Mouse (Mus musculus) adrenal gland, postnatal 10 days (tissue): ENCODE measurements at regions not wholly inside any gene's neighbourhood (a gene's known extent, or its start where the extent isn't known, plus 50 kb on each side); places are given as distances from the start of the nearest gene placed in this dataset.

ENCODE experiments used
- DNase-seq: peaks from one replicate; pipeline ENCODE4 v3.0.0; 2021; ENCODE audit warnings: mixed read lengths

DNA sequence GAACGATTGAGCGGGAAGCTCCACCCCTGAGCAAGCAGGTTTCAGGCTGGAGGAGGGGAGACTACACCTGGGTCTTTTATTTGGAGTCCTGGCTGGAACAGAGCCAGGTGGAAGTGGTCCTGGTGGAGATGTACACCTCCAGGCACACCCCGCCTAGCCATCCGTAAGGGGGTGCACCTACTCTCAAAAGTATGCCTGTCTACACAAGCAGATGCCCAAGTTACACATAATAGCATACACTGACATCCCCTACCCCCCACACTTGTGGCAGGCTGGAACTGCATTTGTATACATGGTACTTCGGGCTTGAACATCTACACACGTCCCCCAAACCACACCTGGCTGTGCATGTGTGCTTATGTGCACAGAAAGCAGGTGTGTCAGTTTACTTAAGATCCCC, 236.8 kb upstream of the 4930535I16Rik start:
- no peak for DNase-seq

DNA sequence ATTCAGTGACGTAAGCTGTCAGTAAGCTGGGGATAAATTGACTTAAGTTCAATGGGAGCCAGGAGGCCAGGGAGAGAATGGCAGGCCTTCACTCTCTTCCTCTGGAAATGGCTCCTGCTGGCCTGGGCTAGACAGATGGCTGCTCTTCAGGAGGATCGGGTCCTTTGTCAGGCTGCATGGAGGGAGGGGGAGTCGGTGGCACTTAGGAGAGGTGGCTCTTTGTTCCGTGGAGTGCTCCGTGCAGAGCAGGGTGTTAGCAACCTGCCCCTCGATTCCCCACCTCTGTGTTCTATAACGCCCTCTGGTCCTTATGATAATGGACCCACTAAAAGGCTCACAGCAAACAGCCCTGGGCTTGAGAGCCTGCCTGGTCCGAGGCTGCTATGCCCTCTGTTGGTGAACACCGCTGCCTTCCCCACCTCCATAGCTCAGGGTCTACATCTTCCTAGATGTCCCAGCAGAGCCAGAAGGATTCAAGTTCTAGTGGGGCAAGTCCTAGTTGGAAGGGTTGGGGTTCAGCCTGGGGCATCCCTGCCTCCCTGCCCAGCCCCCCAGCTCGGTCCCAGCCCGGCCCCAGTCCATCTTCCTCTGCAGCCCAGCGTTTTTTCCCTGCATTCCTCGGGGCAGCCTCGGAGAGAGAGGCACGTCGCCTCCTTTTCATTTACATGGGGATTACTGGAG, 232.1 kb upstream of the 4930535I16Rik start:
- no peak for DNase-seq

DNA sequence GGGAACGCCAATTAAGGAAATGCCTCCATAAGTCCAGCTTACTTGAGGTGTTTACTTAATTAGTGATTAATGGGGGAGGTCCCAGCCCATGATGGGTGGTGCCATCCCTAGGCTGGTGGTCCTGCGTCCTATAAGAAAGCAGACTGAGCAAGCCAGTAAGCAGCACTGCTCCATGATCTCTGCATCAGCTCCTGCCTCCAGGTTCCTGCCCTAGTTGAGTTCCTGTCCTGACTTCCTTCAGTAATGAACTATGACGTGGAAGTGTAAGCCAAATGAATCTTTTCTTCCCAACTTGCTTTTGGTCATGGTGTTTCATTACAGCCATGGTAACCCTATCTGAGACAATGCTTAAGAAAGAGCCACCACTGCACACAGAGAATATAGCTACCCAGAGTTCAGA, 231.2 kb upstream of the 4930535I16Rik start:
- DNase-seq, result no peak

DNA sequence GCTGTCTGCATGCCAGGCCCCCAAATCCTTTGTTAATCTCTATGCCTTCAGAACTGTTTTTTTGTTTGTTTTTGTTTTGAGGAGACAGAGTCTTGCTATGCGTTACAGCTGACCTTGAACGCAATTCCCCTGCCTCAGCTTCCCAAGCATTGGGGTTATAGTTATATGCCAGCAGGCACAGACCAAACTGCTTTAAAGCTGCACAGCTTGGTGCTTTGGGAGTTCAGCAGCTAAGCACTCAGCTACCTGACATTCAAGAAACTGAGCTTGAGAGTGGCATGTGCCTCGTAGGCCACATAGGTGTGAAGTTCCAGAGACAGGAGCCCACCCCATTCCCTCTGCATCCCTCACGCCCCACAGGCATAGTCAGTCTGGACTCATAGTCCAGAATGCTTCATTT, 229.5 kb upstream of the 4930535I16Rik start:
- DNase-seq, result no peak

DNA sequence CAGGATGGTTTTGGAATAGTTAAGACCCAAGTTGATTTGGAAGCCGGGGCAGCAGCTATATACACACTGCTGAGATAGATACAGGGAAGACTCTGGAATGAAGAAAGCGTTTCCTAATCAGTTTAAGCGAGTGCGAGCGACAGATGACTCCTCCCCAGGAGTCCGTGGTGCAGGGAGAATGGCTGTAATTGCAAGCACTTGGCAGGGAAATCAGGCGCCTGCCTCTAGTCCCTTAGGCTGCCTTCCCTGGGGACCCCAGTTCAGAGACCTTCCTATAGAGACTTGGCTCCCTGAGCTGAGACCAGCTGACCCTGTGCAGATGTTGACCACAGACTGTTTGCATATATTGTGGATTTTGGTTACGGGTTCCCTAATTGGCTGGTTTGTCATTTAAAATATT, 228.3 kb upstream of the 4930535I16Rik start:
- DNase-seq, result peak; percentile 43

DNA sequence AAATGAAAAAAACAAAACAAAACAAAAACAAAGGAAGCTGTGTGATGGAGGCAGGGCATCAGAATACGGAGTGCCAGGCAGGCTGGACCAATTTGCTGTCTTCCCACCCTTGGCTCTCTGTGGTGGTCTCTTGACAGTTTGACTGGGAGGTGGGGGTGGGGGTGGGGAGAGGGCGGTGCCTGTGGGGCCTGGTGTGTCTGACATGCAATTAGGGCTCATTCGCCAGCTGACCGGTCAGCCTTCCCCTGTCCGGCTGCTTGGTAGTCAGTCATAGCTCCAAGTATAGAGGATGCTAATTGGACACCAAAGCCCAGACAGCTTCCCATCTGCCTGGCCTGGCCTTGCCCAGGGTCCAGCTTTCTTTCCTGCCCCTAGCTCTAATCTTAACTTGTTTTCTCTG, 225.8 kb upstream of the 4930535I16Rik start:
- DNase-seq, result no peak

DNA sequence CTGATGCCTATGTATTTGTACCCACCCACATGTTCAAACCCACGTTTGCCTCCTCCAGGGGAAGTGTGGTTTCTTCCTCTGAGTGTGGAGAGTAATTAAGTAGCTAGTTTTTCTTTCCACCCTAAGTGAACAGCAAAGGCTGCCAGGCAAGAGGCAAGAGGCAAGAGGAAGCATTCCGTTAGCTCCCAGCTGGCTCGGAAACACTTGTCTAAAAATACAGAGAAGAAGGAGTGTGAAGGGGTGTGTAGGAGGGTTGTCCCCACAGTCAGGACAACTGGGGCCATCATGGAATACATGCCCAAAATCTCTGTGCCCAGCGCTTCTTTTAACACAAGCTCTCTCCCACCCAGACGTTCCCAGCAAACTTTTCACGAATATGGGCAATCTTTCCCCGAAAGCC, 225.4 kb upstream of the 4930535I16Rik start:
- no peak for DNase-seq

DNA sequence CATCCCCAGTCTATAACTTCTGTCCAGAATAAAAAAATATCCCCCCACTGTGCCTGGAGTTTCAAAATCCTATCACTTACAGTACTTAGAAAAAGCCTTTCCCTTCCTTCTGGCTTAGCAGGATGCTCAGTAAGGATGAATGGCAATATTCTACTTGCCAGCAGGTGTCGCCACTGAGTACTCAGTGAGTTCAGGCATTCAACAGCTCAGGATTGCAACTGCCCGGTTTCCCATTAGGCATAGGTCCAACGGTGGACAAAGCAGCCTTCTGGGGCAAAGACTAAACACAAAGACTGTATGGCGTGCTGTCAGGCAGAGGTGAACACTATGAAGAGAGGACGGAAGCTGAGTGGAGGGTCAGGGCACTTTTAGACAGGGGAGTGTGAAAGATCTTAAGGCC, 224.3 kb upstream of the 4930535I16Rik start:
- peak; percentile 91 for DNase-seq

DNA sequence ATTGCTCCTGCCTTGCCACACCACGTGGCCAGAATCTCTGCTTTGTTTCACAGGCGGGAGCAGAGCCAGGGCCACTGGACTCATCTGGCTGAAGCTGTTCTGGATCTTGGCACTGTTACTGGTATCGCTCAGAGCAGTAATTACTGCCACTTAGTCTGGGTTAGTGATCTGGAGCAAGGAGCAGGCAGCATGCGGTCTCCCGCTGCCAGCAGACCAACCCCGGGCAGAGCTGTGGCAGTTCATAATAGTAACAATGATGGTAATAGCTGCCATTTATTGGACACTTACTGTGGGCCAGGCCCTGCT, 217.3 kb upstream of the 4930535I16Rik start:
- peak; percentile 67 for DNase-seq

DNA sequence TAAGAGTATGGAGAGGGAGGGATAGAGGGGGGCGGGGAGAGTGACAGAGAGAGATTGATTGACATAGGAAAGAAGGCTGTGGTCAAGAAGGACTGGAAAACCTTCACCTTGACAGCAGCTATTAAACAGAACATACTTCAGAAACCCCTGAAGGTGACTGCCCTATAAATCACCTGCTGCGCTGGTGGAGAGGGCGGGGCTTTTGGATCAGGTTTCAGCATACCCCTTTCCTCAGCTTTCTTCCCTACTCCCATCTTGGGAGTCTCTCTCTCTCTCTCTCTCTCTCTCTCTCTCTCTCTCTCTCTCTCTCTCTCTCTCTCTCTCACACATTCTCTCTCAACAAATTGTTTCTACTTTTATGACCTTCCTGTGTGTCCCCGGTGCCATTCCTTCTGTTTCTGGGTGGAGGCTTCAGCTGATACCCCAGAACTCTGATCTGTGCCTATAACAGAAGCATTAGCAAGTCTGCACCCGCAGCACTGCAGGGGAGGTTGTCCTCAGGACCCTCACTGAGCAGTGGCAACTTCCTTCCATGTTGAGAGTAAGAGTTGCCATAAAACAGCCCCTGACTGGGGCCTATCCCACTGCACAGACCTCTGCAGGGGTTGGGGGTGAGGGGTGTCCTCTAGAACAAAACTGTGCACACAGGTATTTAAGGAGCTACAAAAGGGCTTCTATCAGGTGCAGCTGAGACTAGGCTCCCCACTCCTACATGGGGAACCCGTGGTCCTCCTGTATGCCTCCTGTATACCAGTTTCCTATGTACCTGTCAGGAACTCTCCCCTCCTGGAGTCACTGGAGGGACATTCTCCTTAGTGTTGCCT, 216.7 kb upstream of the 4930535I16Rik start:
- DNase-seq, result no peak

DNA sequence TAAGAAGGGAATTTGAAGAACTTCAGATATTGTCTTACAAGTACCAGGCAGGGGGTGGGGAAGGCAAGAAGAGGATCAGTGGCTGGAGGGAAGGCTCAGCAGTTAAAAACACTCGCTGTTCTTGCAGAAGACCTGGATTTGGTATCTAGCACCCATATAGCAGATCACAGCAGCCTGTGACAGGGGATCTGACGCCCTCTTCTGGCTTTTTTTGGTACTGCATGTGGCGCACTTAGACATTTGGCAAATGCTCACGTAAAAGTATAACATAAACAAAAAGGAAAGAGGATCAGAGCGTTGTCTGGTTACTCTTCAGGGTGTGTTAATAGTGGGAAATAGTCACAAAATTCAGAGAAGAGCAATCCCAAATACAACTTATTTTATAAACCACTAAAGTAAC, 213.1 kb upstream of the 4930535I16Rik start:
- DNase-seq, result no peak

DNA sequence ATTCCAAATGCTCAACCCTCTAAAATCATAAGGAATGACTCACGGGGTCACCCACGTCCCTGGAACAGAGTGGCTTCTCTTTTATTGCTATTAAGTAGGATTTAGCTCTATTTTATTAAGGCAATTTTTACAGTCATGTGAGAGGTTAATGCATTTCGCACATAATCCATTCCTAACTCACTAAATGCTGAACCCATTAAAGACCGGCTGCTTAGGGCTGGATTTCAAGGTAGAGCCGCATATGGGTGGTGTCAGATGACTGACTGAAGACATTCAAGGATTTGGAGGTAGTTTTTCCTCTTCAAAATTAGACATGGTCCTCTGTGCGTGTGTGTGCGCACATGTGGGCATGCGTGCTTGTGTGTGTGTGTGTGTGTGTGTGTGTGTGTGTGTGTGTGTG, 208.4 kb upstream of the 4930535I16Rik start:
- DNase-seq, result no peak

DNA sequence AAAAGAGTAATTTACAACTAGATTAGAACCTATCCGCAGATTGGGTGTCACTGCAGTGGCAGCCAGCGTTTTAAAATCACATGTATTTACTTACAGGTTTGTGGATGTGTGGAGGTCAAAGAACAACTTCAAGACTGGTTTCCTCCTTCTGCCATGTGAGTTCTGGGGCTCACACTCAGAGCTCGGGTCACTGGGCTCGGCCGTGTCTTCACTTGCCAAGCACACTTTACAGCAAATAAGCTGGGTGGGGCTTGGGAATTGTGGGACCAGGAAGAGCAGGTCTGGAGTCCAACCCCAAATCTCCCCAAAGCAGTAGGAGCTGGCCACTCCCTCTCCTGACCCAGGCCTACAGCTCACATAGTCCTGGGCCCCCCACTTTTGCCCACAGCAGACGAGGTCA, 202.5 kb upstream of the 4930535I16Rik start:
- no peak for DNase-seq

DNA sequence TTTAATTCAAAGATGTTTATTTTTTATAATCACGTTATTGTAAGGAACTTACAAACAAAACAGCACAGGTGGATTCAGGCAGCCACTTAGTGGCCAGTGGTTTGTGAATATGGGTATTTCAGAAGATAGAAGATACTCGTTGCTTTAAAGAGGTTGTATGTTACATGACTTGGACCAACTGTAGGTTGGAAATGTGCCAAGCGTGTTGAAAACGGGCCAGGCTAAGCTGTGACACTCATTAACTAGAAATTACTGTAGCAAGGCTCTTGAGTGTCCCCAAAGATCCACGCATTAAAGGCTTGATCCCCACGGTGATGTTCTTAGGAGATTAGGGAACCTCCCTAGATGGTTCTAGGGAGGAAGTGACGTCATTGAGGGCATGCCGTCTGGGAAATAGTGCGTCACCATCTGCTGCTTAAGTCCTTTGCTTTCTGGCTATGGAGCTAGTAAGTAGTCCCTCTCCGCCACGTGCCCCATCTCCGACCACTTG, 196.1 kb upstream of the 4930535I16Rik start:
- DNase-seq, result no peak

DNA sequence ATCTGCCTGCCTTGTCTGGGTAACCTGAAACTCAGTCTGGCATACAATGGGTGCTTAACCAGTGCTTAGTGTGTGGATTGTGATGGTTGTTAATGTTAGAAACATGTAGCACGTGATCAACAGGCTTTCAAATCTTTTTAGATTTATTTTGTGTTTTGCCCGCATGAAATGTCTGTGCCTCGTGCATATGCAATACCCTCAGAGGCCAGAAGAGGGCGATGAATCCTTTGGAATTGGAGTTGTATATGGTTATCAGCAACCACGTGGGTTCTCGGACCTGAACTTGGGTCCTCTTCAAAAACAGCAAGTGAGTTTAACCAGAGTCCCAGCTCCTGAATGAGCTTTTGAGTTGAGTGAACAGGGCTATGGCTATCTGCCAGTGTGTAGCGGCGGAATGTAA, 192.9 kb upstream of the 4930535I16Rik start:
- peak; percentile 11 for DNase-seq

DNA sequence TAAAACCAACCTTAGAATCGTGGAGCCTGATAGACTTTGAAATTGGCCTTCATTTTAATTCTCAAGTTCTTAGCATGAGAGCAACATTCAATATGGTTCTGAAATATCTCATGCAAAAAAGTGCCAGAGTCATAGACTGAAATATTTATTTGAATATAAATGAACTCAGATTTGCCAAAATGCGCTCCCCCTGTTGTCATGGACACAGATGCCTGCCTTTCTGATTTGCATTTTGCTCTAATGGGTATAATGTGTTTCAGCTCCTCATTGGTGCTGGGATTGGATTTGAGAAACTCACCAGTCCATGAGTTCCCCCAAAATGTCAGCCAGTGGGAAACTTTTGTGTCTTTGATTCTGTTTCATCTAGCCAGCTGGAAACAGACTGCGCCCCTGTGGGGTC, 191.5 kb upstream of the 4930535I16Rik start:
- DNase-seq, result no peak

DNA sequence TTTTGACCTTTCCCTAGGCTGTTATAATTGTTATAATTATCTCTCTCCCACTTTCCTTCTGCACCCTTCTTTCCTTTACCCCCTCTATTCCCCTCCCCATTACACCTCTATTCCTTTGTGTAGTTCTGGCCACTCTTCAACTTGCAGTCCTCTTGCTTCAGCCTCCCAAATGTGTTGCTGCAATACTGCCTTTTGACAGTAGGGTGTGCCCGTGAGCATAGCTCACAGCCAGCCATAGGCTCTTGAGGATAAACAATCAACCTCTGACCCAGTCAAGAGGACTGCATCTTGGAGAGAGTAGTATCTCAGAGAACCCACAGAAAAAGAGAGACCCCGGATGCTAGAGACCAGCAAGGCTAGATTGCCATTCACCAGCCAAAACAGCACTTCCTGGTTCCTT, 184.9 kb upstream of the 4930535I16Rik start:
- DNase-seq, result peak; percentile 37

DNA sequence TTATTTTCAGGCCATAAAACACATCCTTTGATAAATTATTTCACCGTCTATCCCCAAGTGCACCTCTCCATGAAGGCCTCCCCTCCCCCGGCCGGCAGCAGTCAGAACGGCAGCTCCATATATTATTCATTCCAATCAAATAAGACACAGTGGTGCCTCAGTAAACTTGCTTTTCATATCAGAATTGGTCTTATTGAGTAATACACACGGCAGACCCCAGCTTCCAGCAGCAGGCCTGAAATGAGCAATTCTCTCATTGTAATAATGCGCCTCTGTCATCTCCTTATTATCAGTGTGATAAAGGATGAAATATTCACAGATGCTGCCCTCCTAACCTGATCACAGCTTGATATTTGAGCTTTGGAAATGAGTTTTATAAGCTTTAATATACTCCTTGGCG, 169.0 kb upstream of the 4930535I16Rik start:
- no peak for DNase-seq

DNA sequence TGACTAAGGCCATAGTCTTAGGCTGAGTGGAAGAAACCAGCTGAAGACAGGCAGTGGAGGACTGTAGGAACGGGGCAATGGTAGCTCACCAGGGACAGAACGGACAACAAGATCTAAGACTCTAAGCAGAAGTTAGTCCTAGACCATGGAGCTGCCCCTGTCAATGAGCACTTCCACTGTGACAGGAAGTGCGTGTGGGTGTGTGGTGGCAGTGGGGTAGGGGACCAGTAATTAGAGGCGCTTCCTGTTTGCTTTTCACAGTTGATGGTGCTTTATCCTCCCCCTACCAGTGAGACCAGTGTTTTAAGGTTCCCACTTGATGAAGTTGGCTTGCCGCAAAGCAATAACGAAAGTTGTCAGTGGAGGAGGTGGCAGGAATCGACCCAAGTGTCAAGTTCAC, 168.4 kb upstream of the 4930535I16Rik start:
- DNase-seq, result no peak

DNA sequence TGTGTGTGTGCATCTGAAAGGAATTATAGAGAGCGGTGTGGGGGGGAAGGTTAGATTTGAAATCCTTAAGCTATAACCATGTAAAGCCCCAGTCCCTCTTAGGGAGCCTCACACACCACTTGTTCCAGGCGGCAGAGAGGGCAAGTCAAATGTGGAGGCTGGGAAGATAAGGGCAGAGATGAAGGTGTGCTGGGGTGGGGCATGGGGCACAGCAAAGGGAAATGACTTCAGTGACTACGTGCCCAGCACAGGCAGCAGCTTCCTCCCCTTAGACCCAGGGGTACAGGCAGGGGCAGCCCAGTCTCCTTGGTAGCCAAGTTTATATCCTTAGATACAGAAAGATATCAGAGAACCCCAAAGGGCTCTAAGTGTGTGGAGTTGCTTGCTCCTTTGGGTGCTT, 161.8 kb upstream of the 4930535I16Rik start:
- no peak for DNase-seq

DNA sequence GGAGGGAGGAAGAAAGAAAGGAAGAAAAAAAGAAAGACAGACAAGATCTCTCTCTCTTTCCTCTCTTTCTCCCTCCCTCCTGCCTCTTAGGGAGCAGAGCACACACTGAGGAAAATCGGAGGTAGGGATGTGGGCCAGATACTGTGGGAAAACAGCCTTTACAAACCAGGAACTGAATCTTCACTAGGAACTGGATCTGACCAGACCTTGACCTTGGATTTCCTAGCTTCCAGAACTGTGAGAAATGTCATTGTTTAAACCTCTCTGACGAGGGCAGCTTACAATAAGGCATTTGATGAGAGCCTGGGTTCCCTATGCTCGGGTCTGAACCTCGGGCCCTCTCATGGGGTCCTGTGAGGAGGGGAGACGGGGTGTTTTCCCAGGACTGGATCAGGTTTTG, 157.7 kb upstream of the 4930535I16Rik start:
- no peak for DNase-seq

DNA sequence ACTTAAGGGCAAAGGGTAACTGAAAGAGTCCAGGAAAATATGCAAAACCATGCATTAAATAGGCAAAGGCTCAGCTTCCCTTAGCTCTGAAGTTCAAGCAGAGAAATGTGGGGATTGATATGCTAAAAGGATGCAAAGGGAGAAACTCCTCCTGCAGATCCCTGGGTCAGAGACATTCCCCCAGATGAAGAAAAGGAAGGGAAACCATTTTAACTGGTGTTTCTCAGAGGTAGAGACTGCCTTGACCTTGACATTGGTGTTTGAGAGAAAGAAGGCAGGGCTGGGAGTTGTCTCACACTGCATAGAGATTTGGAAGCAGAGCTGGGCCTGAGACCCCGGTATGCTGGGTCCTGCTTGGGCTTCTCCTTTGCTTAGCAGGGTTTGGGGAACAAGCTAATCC, 155.8 kb upstream of the 4930535I16Rik start:
- DNase-seq, result no peak

DNA sequence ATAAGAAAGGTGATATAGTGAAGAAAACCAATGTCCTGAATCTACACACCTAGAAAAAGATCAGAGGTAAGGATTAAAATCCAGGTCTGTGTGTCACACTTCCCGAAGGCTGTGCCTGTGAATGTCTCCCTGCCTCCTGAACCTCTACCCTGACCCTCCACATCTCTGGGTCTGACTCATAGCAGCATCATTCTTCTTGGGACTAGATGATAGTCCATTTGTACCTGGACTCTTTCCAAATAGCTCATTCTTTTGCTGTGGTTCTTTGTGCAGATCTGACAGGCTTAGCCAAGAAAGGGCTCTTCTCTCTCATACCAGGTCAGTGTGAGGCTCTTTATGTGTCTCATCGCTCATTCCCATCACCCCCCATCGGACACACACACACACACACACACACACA, 146.8 kb upstream of the 4930535I16Rik start:
- DNase-seq, result no peak
